Mouse (Mus musculus) neural tube, embryonic 10.5 days (tissue): Measurements from ENCODE around the gene Bcl2a1d.
"Not testable (repeated sequence)": the region's sequence is repeated elsewhere in the genome, so short reads cannot be mapped to it uniquely, and the experiment has no call there.

Experiments
- DNase-seq: peaks from one replicate; pipeline ENCODE4 v3.0.0-alpha.2; 2017; ENCODE audit warnings: low spot score; ENCODE audit errors: extremely low spot score

Gene Bcl2a1d

DNA sequence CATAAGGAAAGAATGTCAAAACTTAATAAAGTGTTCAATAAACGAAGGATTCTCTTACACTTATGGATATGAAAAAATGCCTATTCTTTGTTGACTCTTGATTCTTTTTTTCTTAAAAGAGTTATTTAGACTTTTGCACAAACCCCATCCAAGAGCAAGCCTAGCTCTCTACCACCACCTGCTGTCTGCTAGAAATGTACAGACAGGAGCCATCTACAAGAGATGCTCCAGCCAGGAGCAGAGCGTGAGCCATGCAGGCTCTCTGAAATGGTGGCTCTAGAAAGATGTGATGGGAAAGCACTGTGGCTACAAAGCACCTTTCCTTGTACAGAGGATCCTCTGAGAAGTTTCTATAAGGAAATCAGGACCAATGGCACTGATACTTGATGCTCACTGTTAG is 33.0 kb downstream of the Bcl2a1d start:
- DNase-seq, result not testable (repeated sequence)

DNA sequence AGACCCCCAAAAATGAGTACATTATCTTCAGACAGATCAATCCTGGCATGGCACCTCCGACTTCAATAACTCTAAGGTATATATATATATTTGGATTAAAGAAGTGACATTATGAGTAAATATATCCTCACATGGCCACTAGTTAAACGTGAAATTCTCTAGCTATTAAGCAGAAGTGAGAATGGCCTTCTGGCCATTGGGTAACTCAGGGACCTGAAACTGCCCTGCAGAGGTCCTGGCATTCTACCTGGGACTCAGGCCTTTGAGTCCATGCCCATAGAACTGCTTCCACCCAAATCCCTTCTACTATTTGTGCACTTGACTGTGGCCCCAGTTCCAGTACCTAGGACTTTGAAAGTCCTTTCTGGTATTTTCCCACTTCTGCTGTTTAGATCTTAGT is 40.4 kb downstream of the Bcl2a1d start:
- not testable (repeated sequence) for DNase-seq

DNA sequence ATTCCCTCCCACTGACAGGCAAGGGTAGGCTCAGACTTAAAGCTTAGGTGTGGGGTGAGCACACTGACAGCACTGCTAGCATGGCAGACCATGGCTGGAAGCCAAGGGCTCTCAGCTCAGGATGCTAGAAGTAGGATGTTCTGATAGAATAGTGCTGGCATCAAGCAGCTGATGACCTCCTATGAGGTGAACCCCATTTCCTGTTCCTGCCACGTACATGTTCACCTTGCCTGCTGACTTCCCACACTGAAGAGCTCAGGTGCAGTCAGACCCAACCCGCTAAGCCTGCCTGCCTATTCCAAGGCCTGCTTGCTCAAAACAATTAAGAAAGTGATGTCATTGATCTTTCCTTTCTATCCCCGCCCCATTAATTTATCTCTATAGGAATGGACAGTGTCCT is 42.3 kb downstream of the Bcl2a1d start:
- DNase-seq, result not testable (repeated sequence)

DNA sequence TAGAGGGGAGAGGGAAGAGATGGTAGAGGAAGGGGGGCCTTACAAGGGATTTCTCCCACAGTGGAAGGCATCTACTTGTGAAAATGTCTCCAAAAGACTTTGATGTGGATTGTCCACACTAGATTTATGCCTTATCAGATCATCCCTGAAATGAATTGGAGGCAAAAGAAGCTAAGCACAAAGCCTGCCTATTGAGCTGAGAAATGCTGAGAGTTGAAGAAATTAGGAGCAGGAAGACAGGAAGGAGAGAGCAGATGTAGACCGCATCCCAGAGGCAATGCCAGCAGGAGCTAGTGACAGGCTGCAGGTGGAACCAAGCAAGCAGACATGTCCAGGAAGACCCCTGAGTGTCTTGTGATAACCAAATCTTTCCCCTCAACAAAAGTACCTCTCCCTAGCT is 45.0 kb downstream of the Bcl2a1d start:
- not testable (repeated sequence) for DNase-seq
